Mouse (Mus musculus) lung, embryonic 14.5 days (tissue): Measurements from ENCODE around the gene Tmem44. TPM values are rescaled to one million over a fixed set of nuclear protein-coding genes. Genes with fewer than 3 reads are reported as not detected.

Source experiments
- ATAC-seq: fragments of 200-750 bp; cut with Nextera tagmentation; 2 replicates; pipeline ENCODE4 v1.8.0; 2017; ENCODE audit warnings: mild to moderate bottlenecking, moderate TSS enrichment, moderate library complexity; ENCODE audit not compliant: insufficient read depth
- DNase-seq: peaks from one replicate; pipeline ENCODE4 v3.0.0-alpha.2; 2015
- H3K27ac ChIP-seq: fragments of 300-500 bp; sonication (generic); 2 replicates; pipeline ENCODE4 v1.5.1; 2014; ENCODE audit warnings: low read depth, mild to moderate bottlenecking, moderate library complexity
- H3K27me3 ChIP-seq: fragments of 300-500 bp; sonication (generic); 2 replicates; pipeline ENCODE4 v1.6.1; 2014; ENCODE audit warnings: low read length, control low read depth; ENCODE audit not compliant: insufficient read depth
- H3K36me3 ChIP-seq: fragments of 300-500 bp; sonication (generic); 2 replicates; pipeline ENCODE4 v1.6.1; 2014; ENCODE audit warnings: control low read depth; ENCODE audit not compliant: insufficient read depth
- H3K4me1 ChIP-seq: fragments of 300-500 bp; sonication (generic); 2 replicates; pipeline ENCODE4 v1.6.1; 2014; ENCODE audit warnings: antibody characterized with exemption, control low read depth; ENCODE audit not compliant: insufficient read depth
- H3K4me2 ChIP-seq: fragments of 300-500 bp; sonication (generic); 2 replicates; pipeline ENCODE4 v1.6.1; 2014; ENCODE audit warnings: mild to moderate bottlenecking
- H3K4me3 ChIP-seq: fragments of 300-500 bp; sonication (generic); 2 replicates; pipeline ENCODE4 v1.5.1; 2014; ENCODE audit warnings: low read depth, low read length
- H3K9ac ChIP-seq: fragments of 300-500 bp; sonication (generic); 2 replicates; pipeline ENCODE4 v1.6.1; 2014
- H3K9me3 ChIP-seq: fragments of 300-500 bp; sonication (generic); 2 replicates; pipeline ENCODE4 v1.6.1; 2016; ENCODE audit warnings: low read depth, low read length, control low read depth
- CTCF ChIP-seq: IDR thresholded peaks from 2 replicates; pipeline ENCODE4 v1.5.1; 2016; ENCODE audit warnings: antibody characterized with exemption, low read depth
- WGBS: fragments of 180-500 bp; shearing (Covaris S2); extraction: QIAGEN DNeasy Blood & Tissue Kit; methylation state at CpG from one replicate; pipeline ENCODE4 v1.1.7; 2014; 5-methylcytosine and 5-hydroxymethylcytosine counted together
- polyA plus RNA-seq: library from polyadenylated mRNA; unstranded; fragments of >200 nt; fragmentation: Nextera tagmentation; extraction: Ambion mirVana; gene quantifications from 2 replicates; pipeline ENCODE4 v1.2.1, GENCODE M21; 2014

Gene Tmem44
- polyA plus RNA-seq, 1 experiment from 2014 or later, result 27.1 TPM

DNA sequence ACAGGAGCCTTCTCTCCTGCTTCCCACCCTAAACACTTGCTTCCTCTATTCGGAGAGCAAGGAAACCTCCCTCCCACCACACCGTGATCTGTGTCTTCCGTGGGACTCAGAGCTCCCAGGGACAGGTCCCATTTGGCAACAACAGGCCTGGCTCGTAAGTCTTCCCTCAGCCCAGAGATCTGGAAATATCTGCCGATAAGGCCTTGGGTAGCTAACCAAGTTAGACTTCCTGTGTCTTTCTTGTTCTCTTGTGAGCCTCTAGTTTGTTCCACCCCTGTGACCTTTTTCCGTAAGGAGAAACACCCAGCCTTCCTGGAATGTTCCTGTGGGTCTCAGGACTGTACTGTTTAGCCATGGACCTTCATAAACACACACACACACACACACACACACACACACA, 7.8 kb downstream of the Tmem44 start:
- ATAC-seq, result no peak

DNA sequence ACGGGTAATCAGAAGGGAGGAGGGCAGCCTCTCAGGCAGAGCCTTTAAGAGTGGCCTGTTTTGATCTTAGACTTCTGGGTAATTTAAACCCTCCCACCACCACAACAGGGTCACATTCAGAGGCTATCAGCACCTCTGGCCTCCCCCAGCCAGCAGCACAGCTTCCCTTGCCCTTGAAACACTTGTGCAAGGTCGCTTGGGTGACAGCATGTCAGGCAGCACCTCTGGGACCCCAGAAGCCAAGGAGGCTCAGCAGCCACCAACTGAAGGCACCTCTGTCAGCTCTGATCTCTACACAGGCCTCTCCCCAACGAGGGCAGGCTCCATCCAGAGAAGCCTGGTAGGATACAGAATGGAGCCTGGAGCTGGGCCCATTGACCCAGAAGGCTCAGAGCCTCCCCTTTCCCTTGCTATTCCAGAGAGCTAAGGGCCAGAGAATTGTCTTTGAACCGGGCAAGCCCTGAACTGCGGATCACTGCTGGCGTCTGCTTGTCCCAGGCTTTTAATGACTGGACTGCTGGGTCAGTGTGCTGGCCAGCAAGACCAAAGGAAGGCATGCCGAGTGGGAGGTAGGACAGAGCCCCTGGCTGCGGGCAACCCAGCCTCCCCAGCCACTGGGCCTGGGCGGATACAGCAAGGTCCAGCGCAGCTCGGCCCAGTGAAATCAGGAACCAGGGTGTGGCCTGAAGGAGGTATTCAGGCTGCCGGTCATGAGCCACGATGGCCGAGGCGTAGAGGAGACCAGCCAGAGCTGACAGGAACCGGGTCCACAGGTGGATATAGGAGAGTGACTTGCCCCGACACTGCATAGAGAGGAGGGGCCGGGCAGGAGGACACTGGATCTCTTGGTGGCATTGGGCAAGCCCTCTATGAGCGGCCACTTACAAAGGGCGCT, 10.3 kb downstream of the Tmem44 start:
- H3K4me2 ChIP-seq, result peak overlapping the region; percentile 18; the same call in 1 of the 2 replicates
- H3K9me3 ChIP-seq, result no peaks in the 10 kb centered on the region
- H3K27ac ChIP-seq, result no peak overlapping the region
- 66% methylated on average over 20 of the region's 20 CpGs for WGBS
- peaks cover 14% of the 10 kb centered on the region; the same call in 1 of the 2 replicates for H3K36me3 ChIP-seq
- ATAC-seq, result no peak
- no peak overlapping the region for H3K4me3 ChIP-seq
- H3K4me1 ChIP-seq, result 0 out of 2 replicates have a peak, but pooled peaks cover 2% of the 10 kb centered on the region
- no peak for TF ChIP-seq CTCF
- no peak for DNase-seq
- H3K27me3 ChIP-seq, result no peaks in the 10 kb centered on the region
- H3K9ac ChIP-seq, result no peak overlapping the region

More for the DNA sequence above, 7.8 kb downstream of the Tmem44 start:
- Histone ChIP-seq H3K4me1 (no peaks in the 10 kb centered on the region), H3K4me3 (no peak overlapping the region), H3K27me3 (no peaks in the 10 kb centered on the region), H3K27ac (no peak overlapping the region), H3K9ac (no peak overlapping the region), H3K36me3 (peaks cover 23% of the 10 kb centered on the region; the same call in 1 of the 2 replicates), H3K9me3 (no peaks in the 10 kb centered on the region), H3K4me2 (no peak overlapping the region)
- no peak for DNase-seq
- WGBS, result 69% methylated on average over 6 of the region's 6 CpGs
- no peak for TF ChIP-seq CTCF

DNA sequence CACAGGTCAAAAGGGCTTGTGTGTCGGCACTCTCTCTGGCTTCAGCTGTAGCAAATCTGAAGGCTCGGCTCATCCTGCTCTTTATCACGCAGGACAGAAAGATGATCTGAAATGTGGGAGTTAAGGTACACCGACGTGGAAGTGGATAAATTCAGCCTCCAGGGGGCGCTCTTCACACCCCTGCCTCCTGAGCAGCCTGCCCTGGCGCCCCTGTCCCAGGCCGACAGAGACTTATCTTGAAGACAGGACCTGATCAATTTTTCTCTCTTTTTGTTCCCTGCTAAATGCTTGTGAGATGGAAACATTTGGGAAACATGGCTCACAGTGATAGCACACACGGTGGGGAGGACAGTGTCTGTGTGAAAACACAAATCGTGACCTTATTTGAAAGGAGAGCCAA, 11.2 kb downstream of the Tmem44 start:
- DNase-seq (peak; percentile 75), ATAC-seq (0 out of 2 replicates have a peak, but pooled peaks have one; percentile 36)
- Histone ChIP-seq H3K36me3 (peaks cover 14% of the 10 kb centered on the region; the same call in 1 of the 2 replicates), H3K9me3 (no peaks in the 10 kb centered on the region), H3K4me3 (no peak overlapping the region), H3K4me2 (no peak overlapping the region), H3K9ac (no peak overlapping the region), H3K27me3 (no peaks in the 10 kb centered on the region), H3K4me1 (0 out of 2 replicates have a peak, but pooled peaks cover 2% of the 10 kb centered on the region), H3K27ac (no peak overlapping the region)
- peak; percentile 83 for TF ChIP-seq CTCF
- WGBS, result 27% methylated on average over 10 of the region's 10 CpGs

DNA sequence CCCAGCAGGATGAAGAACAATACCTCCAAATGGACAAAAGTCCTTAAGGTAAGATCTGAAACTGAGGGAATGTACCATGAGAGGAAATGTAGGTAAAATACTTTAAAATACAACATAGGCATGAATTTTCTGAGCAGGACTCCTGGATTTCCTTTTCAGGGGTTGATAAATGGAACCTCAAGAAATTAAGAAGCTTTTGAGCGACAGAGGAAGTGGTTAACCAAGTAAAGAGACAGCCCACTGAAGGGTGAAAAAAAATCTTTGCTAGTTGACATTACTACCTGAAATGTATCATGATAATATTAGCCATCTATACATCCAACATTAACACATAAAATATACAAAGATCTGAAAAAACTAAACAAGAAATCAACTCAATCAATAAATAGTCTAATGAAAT, 15.6 kb downstream of the Tmem44 start:
- TF ChIP-seq CTCF, result no peak
- ATAC-seq (no peak), DNase-seq (no peak)
- Histone ChIP-seq H3K27me3 (no peaks in the 10 kb centered on the region), H3K4me1 (0 out of 2 replicates have a peak, but pooled peaks cover 2% of the 10 kb centered on the region), H3K27ac (no peak overlapping the region), H3K9me3 (no peaks in the 10 kb centered on the region), H3K4me2 (no peak overlapping the region), H3K36me3 (no peaks in the 10 kb centered on the region), H3K9ac (no peak overlapping the region), H3K4me3 (no peak overlapping the region)
- 80% methylated on average over 1 of the region's 1 CpGs for WGBS

DNA sequence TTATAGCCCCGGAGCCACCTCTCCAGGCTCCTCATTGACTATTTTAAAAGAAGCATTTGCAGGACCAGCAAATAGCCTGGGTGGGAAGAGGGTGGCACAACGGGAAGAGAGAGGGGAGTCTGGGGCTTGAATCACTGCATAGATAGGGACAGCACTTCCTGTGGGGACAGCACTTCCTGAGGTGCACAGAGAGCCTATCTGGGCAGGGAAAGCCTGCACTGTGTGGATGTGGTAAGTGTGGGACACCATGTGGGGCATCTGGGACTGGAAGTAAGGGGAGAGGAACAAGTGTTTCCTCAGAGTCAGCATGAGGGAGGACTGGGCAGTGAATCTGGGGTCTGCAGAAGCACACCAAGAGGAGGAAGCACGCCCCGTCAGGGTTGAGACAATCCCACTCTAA, 17.1 kb downstream of the Tmem44 start:
- Histone ChIP-seq H3K27ac (no peak overlapping the region), H3K27me3 (no peaks in the 10 kb centered on the region), H3K9me3 (no peaks in the 10 kb centered on the region), H3K4me3 (no peak overlapping the region), H3K36me3 (0 out of 2 replicates have a peak, but pooled peaks cover 3% of the 10 kb centered on the region), H3K9ac (no peak overlapping the region), H3K4me2 (no peak overlapping the region), H3K4me1 (0 out of 2 replicates have a peak, but pooled peaks cover 2% of the 10 kb centered on the region)
- 54% methylated on average over 4 of the region's 4 CpGs for WGBS
- DNase-seq (no peak), ATAC-seq (no peak)
- TF ChIP-seq CTCF, result no peak

DNA sequence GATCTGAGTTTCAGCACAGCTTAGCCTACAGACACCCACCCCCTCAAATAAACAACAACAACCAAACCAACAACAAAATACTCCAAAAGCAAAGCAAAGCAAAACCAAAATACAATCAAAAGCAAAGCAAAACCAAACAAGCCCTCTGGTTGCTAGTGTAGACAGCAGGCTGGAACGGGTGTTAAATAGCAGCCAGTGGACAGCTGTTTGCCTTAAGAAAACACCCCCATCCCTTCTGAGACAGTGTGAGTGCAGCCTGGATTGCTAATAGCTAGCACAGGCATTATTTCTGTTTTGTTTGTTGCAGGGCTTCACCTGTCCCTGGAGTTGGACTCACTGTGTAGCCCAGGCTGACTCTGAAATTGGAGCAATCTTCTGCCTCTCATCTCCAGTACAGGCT, 17.7 kb downstream of the Tmem44 start:
- H3K4me1 ChIP-seq, result 0 out of 2 replicates have a peak, but pooled peaks cover 2% of the 10 kb centered on the region
- H3K36me3 ChIP-seq, result peaks cover 5% of the 10 kb centered on the region; the same call in 1 of the 2 replicates
- TF ChIP-seq CTCF, result no peak
- no peak overlapping the region for H3K27ac ChIP-seq
- no peak overlapping the region for H3K9ac ChIP-seq
- no peaks in the 10 kb centered on the region for H3K9me3 ChIP-seq
- H3K4me2 ChIP-seq, result no peak overlapping the region
- no peak overlapping the region for H3K4me3 ChIP-seq
- ATAC-seq, result no peak
- DNase-seq, result peak; percentile 50
- 41% methylated on average over 1 of the region's 1 CpGs for WGBS
- H3K27me3 ChIP-seq, result no peaks in the 10 kb centered on the region

DNA sequence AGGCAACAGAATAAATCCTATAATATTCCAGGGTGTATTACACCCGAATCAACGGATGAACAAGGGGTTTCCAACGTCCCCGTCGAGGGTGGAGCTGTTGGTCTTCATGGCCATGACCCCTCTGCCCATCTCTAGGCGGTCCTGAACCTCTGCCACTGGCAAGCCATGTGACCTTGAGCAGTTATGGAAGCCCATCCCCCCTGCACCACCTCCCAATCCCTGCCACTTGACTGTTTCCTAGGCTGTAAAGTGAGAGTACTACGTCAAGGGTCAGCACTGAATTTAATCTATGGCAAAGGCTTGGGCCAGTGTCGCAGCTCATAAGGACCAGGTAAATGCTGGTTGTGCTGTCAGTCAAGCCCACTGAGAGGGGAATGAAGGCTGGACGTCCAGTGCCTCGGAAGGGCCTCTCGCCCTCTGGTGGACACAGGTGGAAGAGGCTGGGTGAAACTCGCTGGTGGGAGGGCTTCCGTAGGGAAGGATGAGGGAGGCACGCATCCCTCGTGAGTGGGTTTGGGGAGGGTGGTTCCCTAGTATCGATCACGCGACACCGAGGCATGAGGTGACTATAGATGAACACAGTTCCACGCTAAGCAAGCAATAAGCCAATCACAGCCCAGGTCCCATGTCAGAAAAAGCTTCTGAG, 18.8 kb downstream of the Tmem44 start:
- Histone ChIP-seq H3K9ac (no peak overlapping the region), H3K9me3 (no peaks in the 10 kb centered on the region), H3K27me3 (no peaks in the 10 kb centered on the region), H3K4me2 (no peak overlapping the region), H3K27ac (no peak overlapping the region), H3K4me3 (no peak overlapping the region), H3K4me1 (0 out of 2 replicates have a peak, but pooled peaks cover 2% of the 10 kb centered on the region), H3K36me3 (peaks cover 7% of the 10 kb centered on the region; the same call in 1 of the 2 replicates)
- peak; percentile 92 for TF ChIP-seq CTCF
- DNase-seq, result peak; percentile 70
- peak; percentile 23; the same call in 1 of the 2 replicates for ATAC-seq
- 25% methylated on average over 20 of the region's 20 CpGs for WGBS
